Mouse (Mus musculus): ENCODE measurements around the gene Dnm3. TPM values are rescaled to one million over a fixed set of nuclear protein-coding genes. Genes with fewer than 3 reads are reported as not detected.

Gene Dnm3
- polyA plus RNA-seq, 1 experiment from 2014 or later: 71.6 TPM

- H3K4me3 ChIP-seq (replicated peaks; ENCODE audit: low read length): no peak overlapping the region
- H3K27me3 ChIP-seq (ENCODE audit: control insufficient read depth, insufficient read depth, low read length): no peaks in the 10 kb centered on the region
- no peaks in the 10 kb centered on the region for H3K9me3 ChIP-seq (ENCODE audit: control insufficient read depth, low read length)
- no peak overlapping the region for H3K27ac ChIP-seq
- DNase-seq (ENCODE audit: low spot score) (no peak), ATAC-seq (ENCODE audit: low FRiP score) (no peak)
- H3K9ac ChIP-seq: no peak overlapping the region
- H3K36me3 ChIP-seq (replicated peaks; ENCODE audit: control insufficient read depth, insufficient read depth): no peaks in the 10 kb centered on the region
- 72% methylated on average over 9 of the region's 9 CpGs for WGBS
- H3K4me1 ChIP-seq (replicated peaks; ENCODE audit: control insufficient read depth, insufficient read depth, low read length): peaks cover 17% of the 10 kb centered on the region; the same call in 1 of the 2 replicates
- H3K4me2 ChIP-seq (replicated peaks): no peak overlapping the region
These were observed 438.7 kb downstream of the Dnm3 start for GRCm38 (mm10) chr1:162039011-162039595.

GRCm38 (mm10) chr1:162038431-162038830 is 439.4 kb downstream of the Dnm3 start:
- Histone ChIP-seq H3K36me3 (replicated peaks; ENCODE audit: control insufficient read depth, insufficient read depth) (no peaks in the 10 kb centered on the region), H3K4me1 (replicated peaks; ENCODE audit: control insufficient read depth, insufficient read depth, low read length) (peaks cover 16% of the 10 kb centered on the region; the same call in 1 of the 2 replicates), H3K27ac (no peak overlapping the region), H3K4me3 (replicated peaks; ENCODE audit: low read length) (no peak overlapping the region), H3K9ac (no peak overlapping the region), H3K27me3 (ENCODE audit: control insufficient read depth, insufficient read depth, low read length) (no peaks in the 10 kb centered on the region), H3K9me3 (ENCODE audit: control insufficient read depth, low read length) (0 out of 2 replicates have a peak, but pooled peaks cover 4% of the 10 kb centered on the region), H3K4me2 (replicated peaks) (no peak overlapping the region)
- no peak for ATAC-seq (ENCODE audit: low FRiP score)
- DNase-seq (ENCODE audit: low spot score): no peak
- 61% methylated on average over 5 of the region's 5 CpGs for WGBS

- Histone ChIP-seq H3K27me3 (ENCODE audit: control insufficient read depth, insufficient read depth, low read length) (no peaks in the 10 kb centered on the region), H3K9me3 (ENCODE audit: control insufficient read depth, low read length) (0 out of 2 replicates have a peak, but pooled peaks cover 6% of the 10 kb centered on the region), H3K9ac (no peak overlapping the region), H3K27ac (0 out of 2 replicates have a peak overlapping the region, but pooled peaks have one; percentile 0), H3K36me3 (replicated peaks; ENCODE audit: control insufficient read depth, insufficient read depth) (no peaks in the 10 kb centered on the region), H3K4me1 (replicated peaks; ENCODE audit: control insufficient read depth, insufficient read depth, low read length) (peaks cover 16% of the 10 kb centered on the region; the same call in 1 of the 2 replicates), H3K4me2 (replicated peaks) (no peak overlapping the region), H3K4me3 (replicated peaks; ENCODE audit: low read length) (no peak overlapping the region)
- 36% methylated on average over 10 of the region's 10 CpGs for WGBS
- ATAC-seq (ENCODE audit: low FRiP score): peak; percentile 72
- DNase-seq (ENCODE audit: low spot score): peak; percentile 44
These were observed 439.8 kb downstream of the Dnm3 start for GRCm38 (mm10) chr1:162037968-162038421.

DNA sequence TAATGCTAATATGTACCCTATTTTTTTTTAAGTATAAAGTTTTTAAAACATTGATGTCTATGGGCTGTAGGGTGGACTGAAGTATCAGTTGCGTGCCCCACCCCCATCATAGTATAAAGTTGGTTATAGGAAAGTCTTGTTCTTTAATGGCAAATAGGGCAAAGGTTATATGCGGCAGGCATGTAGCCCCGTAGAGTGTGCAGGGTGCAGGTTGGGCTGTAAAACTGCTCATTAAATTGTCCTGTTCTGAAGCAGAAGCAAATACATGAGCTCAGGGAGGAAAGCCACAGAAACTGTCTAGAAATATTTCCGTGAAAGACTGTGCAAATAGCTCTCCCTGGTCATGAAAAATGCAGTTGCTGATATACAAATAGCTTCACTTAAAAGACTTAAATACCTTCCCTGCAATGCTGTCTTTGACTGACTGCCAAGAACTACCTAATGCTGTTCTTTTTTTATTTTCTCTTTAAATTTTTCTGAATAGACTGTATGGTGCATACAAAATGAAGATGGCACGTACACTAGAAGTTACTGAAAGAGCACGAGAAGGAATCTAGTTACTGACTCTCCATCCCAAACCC is 440.6 kb downstream of the Dnm3 start:
- DNase-seq (ENCODE audit: low spot score): no peak
- H3K4me2 ChIP-seq (replicated peaks): no peak overlapping the region

DNA sequence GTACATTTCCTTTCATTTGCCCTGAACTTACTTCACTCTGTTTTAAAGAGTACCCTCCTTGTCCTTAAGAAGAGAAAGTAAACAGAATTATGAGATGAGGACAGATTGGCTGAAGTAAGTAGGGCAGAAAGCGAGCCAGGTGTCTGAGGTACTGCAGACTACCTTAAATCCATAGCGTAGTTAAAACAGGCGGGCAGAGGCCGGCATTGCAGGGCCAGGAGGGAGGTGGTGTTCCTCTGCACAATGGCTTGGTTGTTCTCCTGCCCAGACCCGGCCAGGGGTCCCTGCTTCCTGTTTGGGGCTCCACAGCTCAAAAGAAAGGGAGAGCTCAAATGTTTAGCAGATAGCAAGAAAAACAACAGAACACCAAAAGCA is 441.4 kb downstream of the Dnm3 start:
- H3K27ac ChIP-seq: peak overlapping the region; percentile 55; the same call in 1 of the 2 replicates
- H3K4me1 ChIP-seq (replicated peaks; ENCODE audit: control insufficient read depth, insufficient read depth, low read length): peaks cover 16% of the 10 kb centered on the region; the same call in 1 of the 2 replicates
- WGBS: 35% methylated on average over 5 of the region's 5 CpGs
- ATAC-seq (ENCODE audit: low FRiP score): no peak
- no peaks in the 10 kb centered on the region for H3K27me3 ChIP-seq (ENCODE audit: control insufficient read depth, insufficient read depth, low read length)
- H3K4me3 ChIP-seq (replicated peaks; ENCODE audit: low read length): no peak overlapping the region
- no peaks in the 10 kb centered on the region for H3K36me3 ChIP-seq (replicated peaks; ENCODE audit: control insufficient read depth, insufficient read depth)
- no peak for DNase-seq (ENCODE audit: low spot score)
- no peak overlapping the region for H3K4me2 ChIP-seq (replicated peaks)
- H3K9ac ChIP-seq: no peak overlapping the region
- 0 out of 2 replicates have a peak, but pooled peaks cover 14% of the 10 kb centered on the region for H3K9me3 ChIP-seq (ENCODE audit: control insufficient read depth, low read length)

More for the DNA sequence above, 440.6 kb downstream of the Dnm3 start:
- Histone ChIP-seq H3K27ac (peak overlapping the region; percentile 55; the same call in 1 of the 2 replicates), H3K36me3 (replicated peaks; ENCODE audit: control insufficient read depth, insufficient read depth) (no peaks in the 10 kb centered on the region), H3K4me3 (replicated peaks; ENCODE audit: low read length) (no peak overlapping the region), H3K4me1 (replicated peaks; ENCODE audit: control insufficient read depth, insufficient read depth, low read length) (peaks cover 16% of the 10 kb centered on the region; the same call in 1 of the 2 replicates), H3K27me3 (ENCODE audit: control insufficient read depth, insufficient read depth, low read length) (no peaks in the 10 kb centered on the region), H3K9ac (no peak overlapping the region), H3K9me3 (ENCODE audit: control insufficient read depth, low read length) (0 out of 2 replicates have a peak, but pooled peaks cover 12% of the 10 kb centered on the region)
- WGBS: 61% methylated on average over 6 of the region's 6 CpGs
- no peak for ATAC-seq (ENCODE audit: low FRiP score)

DNA sequence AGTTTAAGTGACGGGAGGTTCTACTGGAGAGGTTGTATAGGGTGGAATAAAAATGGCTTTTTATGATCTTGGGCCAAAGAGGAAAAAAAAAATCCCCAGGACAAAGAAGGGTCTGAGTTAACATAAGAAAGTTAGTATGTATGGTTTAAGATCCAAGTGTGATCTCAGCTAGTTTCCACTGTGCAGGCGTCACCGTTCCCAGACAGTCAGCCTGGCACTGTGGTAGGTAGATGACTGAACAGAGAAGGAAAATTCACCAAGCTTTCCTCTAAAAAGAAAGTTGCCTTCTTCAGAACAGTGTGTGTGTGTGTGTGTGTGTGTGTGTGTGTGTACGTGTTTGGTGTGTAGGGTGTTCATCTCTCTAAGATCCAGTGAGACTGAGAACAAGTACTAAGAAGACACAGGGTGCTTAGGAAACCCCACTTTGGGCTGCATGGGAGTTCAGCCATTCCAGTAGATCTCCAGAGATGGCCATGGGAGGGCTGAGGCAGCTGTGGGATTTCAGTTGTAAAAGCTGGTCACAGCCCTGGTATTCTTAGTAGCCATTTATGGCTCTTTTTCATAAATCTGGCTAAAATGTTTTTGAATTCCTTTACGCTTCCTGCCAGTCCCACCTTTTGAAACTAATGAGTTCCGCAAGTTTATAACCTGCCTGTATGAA is 441.9 kb downstream of the Dnm3 start:
- Histone ChIP-seq H3K9ac (no peak overlapping the region), H3K4me2 (replicated peaks) (no peak overlapping the region), H3K27ac (no peak overlapping the region), H3K27me3 (ENCODE audit: control insufficient read depth, insufficient read depth, low read length) (no peaks in the 10 kb centered on the region), H3K9me3 (ENCODE audit: control insufficient read depth, low read length) (peaks cover 14% of the 10 kb centered on the region; the same call in 1 of the 2 replicates), H3K36me3 (replicated peaks; ENCODE audit: control insufficient read depth, insufficient read depth) (no peaks in the 10 kb centered on the region), H3K4me3 (replicated peaks; ENCODE audit: low read length) (no peak overlapping the region), H3K4me1 (replicated peaks; ENCODE audit: control insufficient read depth, insufficient read depth, low read length) (peaks cover 16% of the 10 kb centered on the region; the same call in 1 of the 2 replicates)
- 82% methylated on average over 6 of the region's 6 CpGs for WGBS
- ATAC-seq (ENCODE audit: low FRiP score): no peak
- no peak for DNase-seq (ENCODE audit: low spot score)

DNA sequence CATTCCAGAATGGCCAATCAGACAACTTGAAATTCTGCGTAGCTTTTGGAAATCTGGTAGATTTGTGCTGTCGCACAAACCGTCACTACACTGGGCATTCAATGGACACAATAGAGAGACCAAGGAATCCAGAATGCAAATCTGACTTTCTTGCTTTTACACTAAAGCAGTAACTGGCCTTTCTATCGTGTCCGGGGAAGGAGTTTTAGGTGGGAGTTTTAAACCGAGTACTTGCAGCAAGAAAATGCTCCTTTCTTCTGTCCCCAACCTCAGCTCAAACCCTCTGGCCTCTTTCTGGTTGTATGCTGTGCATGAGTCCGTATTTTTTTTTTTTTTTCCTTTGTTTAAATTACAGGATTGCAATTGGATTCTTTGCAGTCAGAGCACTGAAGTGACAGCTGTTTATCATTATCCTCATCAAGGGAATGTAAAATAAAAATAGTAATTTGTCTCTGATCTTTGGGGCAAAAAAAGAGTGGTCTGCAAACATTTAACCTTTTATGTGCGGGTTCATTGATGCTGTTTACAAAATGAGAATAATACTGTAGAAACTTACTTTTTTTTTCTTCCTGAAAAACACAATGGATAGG is 454.1 kb downstream of the Dnm3 start:
- no peaks in the 10 kb centered on the region for H3K27me3 ChIP-seq (ENCODE audit: control insufficient read depth, insufficient read depth, low read length)
- H3K27ac ChIP-seq: no peak overlapping the region
- no peak for DNase-seq (ENCODE audit: low spot score)
- H3K36me3 ChIP-seq (replicated peaks; ENCODE audit: control insufficient read depth, insufficient read depth): no peaks in the 10 kb centered on the region
- H3K4me1 ChIP-seq (replicated peaks; ENCODE audit: control insufficient read depth, insufficient read depth, low read length): peaks cover 4% of the 10 kb centered on the region
- no peak overlapping the region for H3K9ac ChIP-seq
- no peak overlapping the region for H3K4me2 ChIP-seq (replicated peaks)
- ATAC-seq (ENCODE audit: low FRiP score): no peak
- H3K4me3 ChIP-seq (replicated peaks; ENCODE audit: low read length): no peak overlapping the region
- WGBS: 65% methylated on average over 8 of the region's 8 CpGs
- H3K9me3 ChIP-seq (ENCODE audit: control insufficient read depth, low read length): no peaks in the 10 kb centered on the region

GRCm38 (mm10) chr1:162020766-162021165 is 457.1 kb downstream of the Dnm3 start:
- Histone ChIP-seq H3K4me1 (replicated peaks; ENCODE audit: control insufficient read depth, insufficient read depth, low read length) (peaks cover 4% of the 10 kb centered on the region), H3K9ac (no peak overlapping the region), H3K27me3 (ENCODE audit: control insufficient read depth, insufficient read depth, low read length) (no peaks in the 10 kb centered on the region), H3K36me3 (replicated peaks; ENCODE audit: control insufficient read depth, insufficient read depth) (no peaks in the 10 kb centered on the region), H3K27ac (no peak overlapping the region), H3K4me3 (replicated peaks; ENCODE audit: low read length) (no peak overlapping the region), H3K9me3 (ENCODE audit: control insufficient read depth, low read length) (no peaks in the 10 kb centered on the region), H3K4me2 (replicated peaks) (no peak overlapping the region)
- DNase-seq (ENCODE audit: low spot score) (no peak), ATAC-seq (ENCODE audit: low FRiP score) (no peak)
- WGBS: 62% methylated on average over 4 of the region's 4 CpGs

GRCm38 (mm10) chr1:162020303-162020731 is 457.5 kb downstream of the Dnm3 start:
- ATAC-seq (ENCODE audit: low FRiP score): no peak
- WGBS: 70% methylated on average over 7 of the region's 7 CpGs

More at GRCm38 (mm10) chr1:162020303-162020731, 457.5 kb downstream of the Dnm3 start:
- Histone ChIP-seq H3K4me2 (replicated peaks) (no peak overlapping the region), H3K4me1 (replicated peaks; ENCODE audit: control insufficient read depth, insufficient read depth, low read length) (peaks cover 4% of the 10 kb centered on the region), H3K27me3 (ENCODE audit: control insufficient read depth, insufficient read depth, low read length) (no peaks in the 10 kb centered on the region), H3K9ac (no peak overlapping the region), H3K36me3 (replicated peaks; ENCODE audit: control insufficient read depth, insufficient read depth) (no peaks in the 10 kb centered on the region), H3K9me3 (ENCODE audit: control insufficient read depth, low read length) (no peaks in the 10 kb centered on the region), H3K4me3 (replicated peaks; ENCODE audit: low read length) (no peak overlapping the region), H3K27ac (no peak overlapping the region)
- no peak for DNase-seq (ENCODE audit: low spot score)
